Mouse (Mus musculus) stomach, embryonic 16.5 days (tissue): ENCODE measurements around the gene Bpifa6. TPM values are rescaled to one million over a fixed set of nuclear protein-coding genes. Genes with fewer than 3 reads are reported as not detected.

ENCODE experiments used
- ATAC-seq: fragments of 200-750 bp; cut with Nextera tagmentation; 2 replicates; pipeline ENCODE4 v1.8.0; 2017; ENCODE audit warnings: moderate number of reproducible peaks, moderate TSS enrichment; ENCODE audit not compliant: insufficient read depth, low FRiP score
- H3K27ac ChIP-seq: fragments of 300-500 bp; sonication (generic); 2 replicates; pipeline ENCODE4 v1.5.1; 2014; ENCODE audit warnings: low read length
- H3K27me3 ChIP-seq: fragments of 300-500 bp; sonication (generic); 2 replicates; pipeline ENCODE4 v1.6.1; 2014; ENCODE audit warnings: low read length, control low read depth, mixed read lengths; ENCODE audit not compliant: control insufficient read depth, insufficient read depth
- H3K36me3 ChIP-seq: fragments of 300-500 bp; sonication (generic); 2 replicates; pipeline ENCODE4 v1.6.1; 2014; ENCODE audit warnings: low read length; ENCODE audit not compliant: control insufficient read depth, insufficient read depth
- H3K4me1 ChIP-seq: fragments of 300-500 bp; sonication (generic); 2 replicates; pipeline ENCODE4 v1.6.1; 2014; ENCODE audit warnings: low read length, control low read depth, mixed read lengths; ENCODE audit not compliant: control insufficient read depth, insufficient read depth
- H3K4me2 ChIP-seq: fragments of 300-500 bp; sonication (generic); 2 replicates; pipeline ENCODE4 v1.6.1; 2014; ENCODE audit warnings: low read depth, low read length, mixed read lengths
- H3K4me3 ChIP-seq: fragments of 300-500 bp; sonication (generic); replicated peaks from 2 replicates; pipeline ENCODE4 v1.5.1; 2014; ENCODE audit warnings: mild to moderate bottlenecking, low read length
- H3K9ac ChIP-seq: fragments of 300-500 bp; sonication (generic); 2 replicates; pipeline ENCODE4 v1.6.1; 2014; ENCODE audit warnings: low read length
- H3K9me3 ChIP-seq: fragments of 300-500 bp; sonication (generic); replicated peaks from 2 replicates; pipeline ENCODE4 v1.6.1; 2016; ENCODE audit warnings: low read length, control low read depth; ENCODE audit not compliant: control insufficient read depth
- WGBS: fragments of 180-500 bp; shearing (Covaris S2); extraction: QIAGEN DNeasy Blood & Tissue Kit; methylation state at CpG from one replicate; pipeline ENCODE4 v1.1.7; 2014; 5-methylcytosine and 5-hydroxymethylcytosine counted together
- polyA plus RNA-seq: library from polyadenylated mRNA; unstranded; fragments of >200 nt; fragmentation: Nextera tagmentation; extraction: Ambion mirVana; gene quantifications from 2 replicates; pipeline ENCODE4 v1.2.1, GENCODE M21; 2015

Bpifa6 gene
- polyA plus RNA-seq = not detected in 2 replicates

GRCm38 (mm10) chr2:153974582-153974981 lies at the start of gene Bpifa6:
TSS of gene Bpifa6 (plus strand) at chr2:153974945.
- WGBS = 64% methylated on average over 5 of the region's 5 CpGs
- Histone ChIP-seq H3K36me3 (no peaks in the 10 kb centered on the region), H3K27me3 (no peaks in the 10 kb centered on the region), H3K4me3 (no peak within 1 kb of the TSS), H3K4me2 (no peak within 1 kb of the TSS), H3K9ac (no peak within 1 kb of the TSS), H3K4me1 (no peaks in the 10 kb centered on the region), H3K9me3 (no peaks in the 10 kb centered on the region), H3K27ac (no peak within 1 kb of the TSS)
- no peak for ATAC-seq

- no peak for ATAC-seq
- Histone ChIP-seq H3K36me3 (no peaks in the 10 kb centered on the region), H3K9me3 (no peaks in the 10 kb centered on the region), H3K4me1 (no peaks in the 10 kb centered on the region), H3K27ac (no peak overlapping the region), H3K4me2 (no peak overlapping the region), H3K4me3 (no peak overlapping the region), H3K27me3 (no peaks in the 10 kb centered on the region), H3K9ac (no peak overlapping the region)
- 47% methylated on average over 3 of the region's 3 CpGs for WGBS
Measured at GRCm38 (mm10) chr2:153929871-153930413, 44.8 kb upstream of the Bpifa6 start.

DNA sequence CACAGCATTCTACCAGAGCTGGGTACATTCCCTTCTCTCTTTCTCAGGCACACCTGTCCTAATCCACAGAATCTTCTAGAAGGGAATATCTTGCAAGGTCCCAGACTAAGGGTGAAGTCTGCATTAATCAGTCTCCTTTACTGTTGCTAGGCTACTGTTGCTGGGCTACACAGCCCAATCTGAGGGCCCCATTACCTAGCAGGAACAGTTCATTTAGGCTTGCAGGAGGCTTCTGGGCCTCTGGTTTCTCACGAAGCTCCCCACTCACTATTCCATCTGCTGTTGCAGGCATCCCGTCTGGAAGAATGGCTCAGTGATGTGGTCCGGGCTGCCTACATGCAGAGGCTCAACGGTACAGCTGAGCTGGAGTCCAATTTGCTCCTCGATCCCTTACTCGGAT lies 43.6 kb upstream of the Bpifa6 start:
- Histone ChIP-seq H3K36me3 (no peaks in the 10 kb centered on the region), H3K27ac (no peak overlapping the region), H3K9me3 (no peaks in the 10 kb centered on the region), H3K27me3 (no peaks in the 10 kb centered on the region), H3K4me3 (no peak overlapping the region), H3K4me1 (no peaks in the 10 kb centered on the region), H3K4me2 (no peak overlapping the region), H3K9ac (no peak overlapping the region)
- 70% methylated on average over 6 of the region's 6 CpGs for WGBS
- ATAC-seq = no peak

GRCm38 (mm10) chr2:153933311-153933710 lies 41.4 kb upstream of the Bpifa6 start:
- Histone ChIP-seq H3K36me3 (no peaks in the 10 kb centered on the region), H3K27me3 (no peaks in the 10 kb centered on the region), H3K9ac (no peak overlapping the region), H3K27ac (no peak overlapping the region), H3K9me3 (no peaks in the 10 kb centered on the region), H3K4me2 (no peak overlapping the region), H3K4me3 (no peak overlapping the region), H3K4me1 (no peaks in the 10 kb centered on the region)
- WGBS = 79% methylated on average over 6 of the region's 6 CpGs
- no peak for ATAC-seq

- Histone ChIP-seq H3K27me3 (no peaks in the 10 kb centered on the region), H3K9me3 (no peaks in the 10 kb centered on the region), H3K4me3 (no peak overlapping the region), H3K9ac (no peak overlapping the region), H3K36me3 (no peaks in the 10 kb centered on the region), H3K4me2 (no peak overlapping the region), H3K4me1 (no peaks in the 10 kb centered on the region), H3K27ac (no peak overlapping the region)
- no peak for ATAC-seq
- 80% methylated on average over 6 of the region's 6 CpGs for WGBS
Measured at GRCm38 (mm10) chr2:153935348-153935747, 39.4 kb upstream of the Bpifa6 start.

GRCm38 (mm10) chr2:153937843-153938242 lies 36.9 kb upstream of the Bpifa6 start, which contains the start of gene Bpifb4:
TSS of gene Bpifb4 (plus strand) at chr2:153938212.
- no peak for ATAC-seq
- 80% methylated on average over 5 of the region's 5 CpGs for WGBS

GRCm38 (mm10) chr2:153943537-153943936 lies 31.2 kb upstream of the Bpifa6 start:
- Histone ChIP-seq H3K4me1 (no peaks in the 10 kb centered on the region), H3K27ac (no peak overlapping the region), H3K9me3 (no peaks in the 10 kb centered on the region), H3K4me2 (no peak overlapping the region), H3K9ac (no peak overlapping the region), H3K27me3 (no peaks in the 10 kb centered on the region), H3K4me3 (no peak overlapping the region), H3K36me3 (no peaks in the 10 kb centered on the region)
- no peak for ATAC-seq
- 33% methylated on average over 3 of the region's 3 CpGs for WGBS

More at GRCm38 (mm10) chr2:153937843-153938242, 36.9 kb upstream of the Bpifa6 start, which contains the start of gene Bpifb4:
- no peak within 1 kb of the TSS for H3K27ac ChIP-seq
- no peaks in the 10 kb centered on the region for H3K4me1 ChIP-seq
- no peak within 1 kb of the TSS for H3K9ac ChIP-seq
- H3K9me3 ChIP-seq = no peaks in the 10 kb centered on the region
- H3K4me2 ChIP-seq = no peak within 1 kb of the TSS
- no peak within 1 kb of the TSS for H3K4me3 ChIP-seq
- no peaks in the 10 kb centered on the region for H3K36me3 ChIP-seq
- H3K27me3 ChIP-seq = no peaks in the 10 kb centered on the region

- no peak overlapping the region for H3K9ac ChIP-seq
Measured at GRCm38 (mm10) chr2:153944567-153944966, 30.2 kb upstream of the Bpifa6 start.

GRCm38 (mm10) chr2:153952897-153953296 lies 21.8 kb upstream of the Bpifa6 start:
- Histone ChIP-seq H3K4me1 (no peaks in the 10 kb centered on the region), H3K9ac (no peak overlapping the region), H3K9me3 (no peaks in the 10 kb centered on the region), H3K4me3 (no peak overlapping the region), H3K36me3 (no peaks in the 10 kb centered on the region), H3K27me3 (no peaks in the 10 kb centered on the region), H3K27ac (no peak overlapping the region), H3K4me2 (no peak overlapping the region)
- ATAC-seq = no peak
- WGBS = 27% methylated on average over 6 of the region's 6 CpGs

More at GRCm38 (mm10) chr2:153944567-153944966, 30.2 kb upstream of the Bpifa6 start:
- Histone ChIP-seq H3K4me3 (no peak overlapping the region), H3K9me3 (no peaks in the 10 kb centered on the region), H3K27me3 (no peaks in the 10 kb centered on the region), H3K4me2 (no peak overlapping the region), H3K36me3 (no peaks in the 10 kb centered on the region), H3K4me1 (no peaks in the 10 kb centered on the region), H3K27ac (no peak overlapping the region)
- ATAC-seq = no peak
- WGBS = 80% methylated on average over 8 of the region's 8 CpGs
